Mouse (Mus musculus) midbrain, embryonic 16.5 days (tissue): ENCODE results near the gene 9930111J21Rik1. TPM values are rescaled to one million over a fixed set of nuclear protein-coding genes. Genes with fewer than 3 reads are reported as not detected.
"Not testable (repeated sequence)": the region's sequence is repeated elsewhere in the genome, so short reads cannot be mapped to it uniquely, and the experiment has no call there.

Source experiments
- ATAC-seq: fragments of 200-750 bp; cut with Nextera tagmentation; 2 replicates; pipeline ENCODE4 v1.8.0; 2017; ENCODE audit warnings: moderate TSS enrichment
- H3K27ac ChIP-seq: fragments of 300-500 bp; sonication (generic); 2 replicates; pipeline ENCODE4 v1.5.1; 2014; ENCODE audit warnings: mild to moderate bottlenecking, low read length, mixed read lengths
- H3K27me3 ChIP-seq: fragments of 300-500 bp; sonication (generic); 2 replicates; pipeline ENCODE4 v1.6.1; 2014; ENCODE audit warnings: low read depth, low read length, mixed read lengths; ENCODE audit not compliant: control insufficient read depth, insufficient read depth
- H3K36me3 ChIP-seq: fragments of 300-500 bp; sonication (generic); 2 replicates; pipeline ENCODE4 v1.6.1; 2014; ENCODE audit warnings: mild to moderate bottlenecking, low read length, moderate library complexity, mixed read lengths; ENCODE audit not compliant: control insufficient read depth, insufficient read depth
- H3K4me1 ChIP-seq: fragments of 300-500 bp; sonication (generic); 2 replicates; pipeline ENCODE4 v1.6.1; 2014; ENCODE audit warnings: mild to moderate bottlenecking, low read length, mixed read lengths; ENCODE audit not compliant: control insufficient read depth, insufficient read depth
- H3K4me2 ChIP-seq: fragments of 300-500 bp; sonication (generic); 2 replicates; pipeline ENCODE4 v1.6.1; 2014; ENCODE audit warnings: mild to moderate bottlenecking, low read length, mixed read lengths
- H3K4me3 ChIP-seq: fragments of 300-500 bp; sonication (generic); 2 replicates; pipeline ENCODE4 v1.5.1; 2014; ENCODE audit warnings: low read depth, mild to moderate bottlenecking, low read length, moderate library complexity, mixed read lengths
- H3K9ac ChIP-seq: fragments of 300-500 bp; sonication (generic); 2 replicates; pipeline ENCODE4 v1.6.1; 2014; ENCODE audit warnings: low read depth, low read length, mixed read lengths
- H3K9me3 ChIP-seq: fragments of 300-500 bp; sonication (generic); replicated peaks from 2 replicates; pipeline ENCODE4 v1.6.1; 2014; ENCODE audit warnings: mild to moderate bottlenecking, low read length, mixed read lengths; ENCODE audit not compliant: control insufficient read depth, poor library complexity, severe bottlenecking
- whole genome bisulfite sequencing: fragments of 180-500 bp; shearing (Covaris S2); extraction: QIAGEN DNeasy Blood & Tissue Kit; methylation state at CpG from one replicate; pipeline ENCODE4 v1.1.7; 2014; 5-methylcytosine and 5-hydroxymethylcytosine counted together
- polyA plus RNA-seq: library from polyadenylated mRNA; unstranded; fragments of >200 nt; fragmentation: Nextera tagmentation; extraction: Ambion mirVana; gene quantifications from 2 replicates; pipeline ENCODE4 v1.2.1, GENCODE M21; 2015

9930111J21Rik1 gene
- 0.24 and 0.28 TPM in 2 replicates for polyA plus RNA-seq

GRCm38 (mm10) chr11:48979251-48979650 lies at the start of gene 9930111J21Rik1:
Gene 9930111J21Rik1 (minus strand): TSS chr11:48979398.
- no CpG with 5 or more reads among the region's 3 CpGs for WGBS
- H3K27ac ChIP-seq, H3K36me3 ChIP-seq, H3K27me3 ChIP-seq, H3K4me1 ChIP-seq, ATAC-seq, H3K4me2 ChIP-seq, H3K9me3 ChIP-seq, H3K4me3 ChIP-seq, H3K9ac ChIP-seq: not testable (repeated sequence)

GRCm38 (mm10) chr11:49012074-49012473 lies 32.9 kb upstream of the 9930111J21Rik1 start:
- H3K27ac ChIP-seq, H3K4me3 ChIP-seq, H3K27me3 ChIP-seq, H3K9ac ChIP-seq, H3K9me3 ChIP-seq, H3K4me2 ChIP-seq, H3K36me3 ChIP-seq, H3K4me1 ChIP-seq, ATAC-seq: not testable (repeated sequence)

- H3K9me3 ChIP-seq, H3K4me3 ChIP-seq, H3K4me2 ChIP-seq, H3K9ac ChIP-seq, H3K4me1 ChIP-seq, H3K36me3 ChIP-seq, H3K27me3 ChIP-seq, ATAC-seq, H3K27ac ChIP-seq: not testable (repeated sequence)
- WGBS = 14% methylated on average over 1 of the region's 1 CpGs
These were observed 27.6 kb upstream of the 9930111J21Rik1 start for GRCm38 (mm10) chr11:49006785-49007184.

GRCm38 (mm10) chr11:49006317-49006716 lies 27.1 kb upstream of the 9930111J21Rik1 start:
- not testable (repeated sequence) for H3K9me3 ChIP-seq, H3K4me2 ChIP-seq, H3K4me3 ChIP-seq, H3K9ac ChIP-seq, ATAC-seq, H3K27ac ChIP-seq, H3K4me1 ChIP-seq, H3K36me3 ChIP-seq, H3K27me3 ChIP-seq
- 77% methylated on average over 2 of the region's 2 CpGs for WGBS

GRCm38 (mm10) chr11:49000411-49000810 lies 21.2 kb upstream of the 9930111J21Rik1 start:
- H3K4me3 ChIP-seq, H3K4me1 ChIP-seq, H3K4me2 ChIP-seq, H3K27ac ChIP-seq, H3K9me3 ChIP-seq, H3K36me3 ChIP-seq, ATAC-seq, H3K27me3 ChIP-seq, H3K9ac ChIP-seq: not testable (repeated sequence)
- WGBS = 77% methylated on average over 1 of the region's 1 CpGs

- not testable (repeated sequence) for H3K9ac ChIP-seq, H3K36me3 ChIP-seq, H3K9me3 ChIP-seq, H3K27ac ChIP-seq, H3K27me3 ChIP-seq, H3K4me1 ChIP-seq, H3K4me3 ChIP-seq, H3K4me2 ChIP-seq, ATAC-seq
- 71% methylated on average over 2 of the region's 2 CpGs for WGBS
These were observed 14.8 kb upstream of the 9930111J21Rik1 start, which contains the start of gene Tgtp1 for GRCm38 (mm10) chr11:48994018-48994417. Gene Tgtp1 (minus strand): TSS chr11:48994172.

- H3K27ac ChIP-seq, H3K4me1 ChIP-seq, H3K9me3 ChIP-seq, H3K27me3 ChIP-seq, H3K4me3 ChIP-seq, H3K9ac ChIP-seq, H3K4me2 ChIP-seq, H3K36me3 ChIP-seq, ATAC-seq: not testable (repeated sequence)
- 81% methylated on average over 10 of the region's 10 CpGs for WGBS
These were observed 14.1 kb upstream of the 9930111J21Rik1 start for GRCm38 (mm10) chr11:48993296-48993695.

- H3K36me3 ChIP-seq, H3K27ac ChIP-seq, H3K9me3 ChIP-seq, H3K9ac ChIP-seq, ATAC-seq, H3K4me1 ChIP-seq, H3K4me3 ChIP-seq, H3K4me2 ChIP-seq, H3K27me3 ChIP-seq: not testable (repeated sequence)
- 77% methylated on average over 4 of the region's 4 CpGs for WGBS
These were observed 12.7 kb upstream of the 9930111J21Rik1 start, which contains the start of gene Gm12185 for GRCm38 (mm10) chr11:48991740-48992520. Gene Gm12185 (minus strand): TSS chr11:48992226.

GRCm38 (mm10) chr11:48989981-48990380 lies 10.8 kb upstream of the 9930111J21Rik1 start:
- WGBS = 100% methylated on average over 2 of the region's 2 CpGs
- not testable (repeated sequence) for H3K9me3 ChIP-seq, ATAC-seq, H3K27me3 ChIP-seq, H3K4me1 ChIP-seq, H3K4me2 ChIP-seq, H3K27ac ChIP-seq, H3K36me3 ChIP-seq, H3K4me3 ChIP-seq, H3K9ac ChIP-seq
